Mouse (Mus musculus): ENCODE results near the gene Homer2. TPM values are rescaled to one million over a fixed set of nuclear protein-coding genes. Genes with fewer than 3 reads are reported as not detected.

Gene Homer2
- polyA plus RNA-seq, 1 experiment = 10.9 TPM

- Histone ChIP-seq H3K4me3 (ENCODE audit: insufficient read depth, low read length) (no peak overlapping the region), H3K4me1 (ENCODE audit: control insufficient read depth, insufficient read depth, low read length) (peaks cover 5% of the 10 kb centered on the region; the same call in 1 of the 2 replicates), H3K27ac (ENCODE audit: insufficient read depth, low read length) (no peak overlapping the region)
- TF ChIP-seq POLR2A (IDR thresholded peaks at IDR 0.05; ENCODE audit: low read depth, low read length) (no peak), CTCF (IDR thresholded peaks at IDR 0.05; ENCODE audit: borderline replicate concordance, insufficient read depth, low read length) (no peak)
Observed at GRCm38 (mm10) chr7:81575606-81576005, 131.7 kb downstream of the Homer2 start.

GRCm38 (mm10) chr7:81573821-81574220, 133.5 kb downstream of the Homer2 start:
- TF ChIP-seq POLR2A (IDR thresholded peaks at IDR 0.05; ENCODE audit: low read depth, low read length) (no peak), CTCF (IDR thresholded peaks at IDR 0.05; ENCODE audit: borderline replicate concordance, insufficient read depth, low read length) (no peak)
- Histone ChIP-seq H3K4me3 (ENCODE audit: insufficient read depth, low read length) (no peak overlapping the region), H3K4me1 (ENCODE audit: control insufficient read depth, insufficient read depth, low read length) (peaks cover 5% of the 10 kb centered on the region; the same call in 1 of the 2 replicates), H3K27ac (ENCODE audit: insufficient read depth, low read length) (no peak overlapping the region)

- Histone ChIP-seq H3K27ac (ENCODE audit: insufficient read depth, low read length) (no peak overlapping the region), H3K4me3 (ENCODE audit: insufficient read depth, low read length) (no peak overlapping the region), H3K4me1 (ENCODE audit: control insufficient read depth, insufficient read depth, low read length) (peaks cover 5% of the 10 kb centered on the region; the same call in 1 of the 2 replicates)
- TF ChIP-seq POLR2A (IDR thresholded peaks at IDR 0.05; ENCODE audit: low read depth, low read length) (no peak), CTCF (IDR thresholded peaks at IDR 0.05; ENCODE audit: borderline replicate concordance, insufficient read depth, low read length) (no peak)
Observed at GRCm38 (mm10) chr7:81573397-81573796, 133.9 kb downstream of the Homer2 start.

GRCm38 (mm10) chr7:81572610-81573268, 134.6 kb downstream of the Homer2 start:
- Histone ChIP-seq H3K4me1 (ENCODE audit: control insufficient read depth, insufficient read depth, low read length) (peaks cover 5% of the 10 kb centered on the region; the same call in 1 of the 2 replicates), H3K4me3 (ENCODE audit: insufficient read depth, low read length) (peak overlapping the region; percentile 93), H3K27ac (ENCODE audit: insufficient read depth, low read length) (no peak overlapping the region)
- TF ChIP-seq POLR2A (IDR thresholded peaks at IDR 0.05; ENCODE audit: low read depth, low read length) (no peak), CTCF (IDR thresholded peaks at IDR 0.05; ENCODE audit: borderline replicate concordance, insufficient read depth, low read length) (no peak)

GRCm38 (mm10) chr7:81571941-81572441, 135.3 kb downstream of the Homer2 start:
- H3K27ac ChIP-seq (ENCODE audit: insufficient read depth, low read length) = no peak overlapping the region
- peak overlapping the region; percentile 93 for H3K4me3 ChIP-seq (ENCODE audit: insufficient read depth, low read length)
- peaks cover 5% of the 10 kb centered on the region; the same call in 1 of the 2 replicates for H3K4me1 ChIP-seq (ENCODE audit: control insufficient read depth, insufficient read depth, low read length)
- TF ChIP-seq CTCF (IDR thresholded peaks at IDR 0.05; ENCODE audit: borderline replicate concordance, insufficient read depth, low read length) = no peak
- TF ChIP-seq POLR2A (IDR thresholded peaks at IDR 0.05; ENCODE audit: low read depth, low read length) = no peak

GRCm38 (mm10) chr7:81571108-81571940, 136.0 kb downstream of the Homer2 start, which contains the start of gene Whamm:
Gene Whamm, plus strand, starts transcription at chr7:81571266.
- peaks cover 5% of the 10 kb centered on the region; the same call in 1 of the 2 replicates for H3K4me1 ChIP-seq (ENCODE audit: control insufficient read depth, insufficient read depth, low read length)
- H3K4me3 ChIP-seq (ENCODE audit: insufficient read depth, low read length) = peak within 1 kb of the TSS; percentile 93
- TF ChIP-seq CTCF (IDR thresholded peaks at IDR 0.05; ENCODE audit: borderline replicate concordance, insufficient read depth, low read length) (no peak), POLR2A (IDR thresholded peaks at IDR 0.05; ENCODE audit: low read depth, low read length) (peak; percentile 97)
- H3K27ac ChIP-seq (ENCODE audit: insufficient read depth, low read length) = peak within 1 kb of the TSS; percentile 69

GRCm38 (mm10) chr7:81570752-81571107, 136.6 kb downstream of the Homer2 start:
- peak overlapping the region; percentile 53 for H3K4me3 ChIP-seq (ENCODE audit: insufficient read depth, low read length)
- no peak overlapping the region for H3K27ac ChIP-seq (ENCODE audit: insufficient read depth, low read length)
- TF ChIP-seq POLR2A (IDR thresholded peaks at IDR 0.05; ENCODE audit: low read depth, low read length) (no peak), CTCF (IDR thresholded peaks at IDR 0.05; ENCODE audit: borderline replicate concordance, insufficient read depth, low read length) (no peak)
- H3K4me1 ChIP-seq (ENCODE audit: control insufficient read depth, insufficient read depth, low read length) = peaks cover 5% of the 10 kb centered on the region; the same call in 1 of the 2 replicates

GRCm38 (mm10) chr7:81570271-81570670, 137.1 kb downstream of the Homer2 start:
- Histone ChIP-seq H3K27ac (ENCODE audit: insufficient read depth, low read length) (no peak overlapping the region), H3K4me3 (ENCODE audit: insufficient read depth, low read length) (no peak overlapping the region)

GRCm38 (mm10) chr7:81569851-81570250, 137.5 kb downstream of the Homer2 start:
- Histone ChIP-seq H3K27ac (ENCODE audit: insufficient read depth, low read length) (no peak overlapping the region), H3K4me1 (ENCODE audit: control insufficient read depth, insufficient read depth, low read length) (peaks cover 5% of the 10 kb centered on the region; the same call in 1 of the 2 replicates), H3K4me3 (ENCODE audit: insufficient read depth, low read length) (no peak overlapping the region)
- TF ChIP-seq POLR2A (IDR thresholded peaks at IDR 0.05; ENCODE audit: low read depth, low read length) (no peak), CTCF (IDR thresholded peaks at IDR 0.05; ENCODE audit: borderline replicate concordance, insufficient read depth, low read length) (no peak)

More at GRCm38 (mm10) chr7:81570271-81570670, 137.1 kb downstream of the Homer2 start:
- peaks cover 5% of the 10 kb centered on the region; the same call in 1 of the 2 replicates for H3K4me1 ChIP-seq (ENCODE audit: control insufficient read depth, insufficient read depth, low read length)
- no peak for TF ChIP-seq CTCF (IDR thresholded peaks at IDR 0.05; ENCODE audit: borderline replicate concordance, insufficient read depth, low read length)
- TF ChIP-seq POLR2A (IDR thresholded peaks at IDR 0.05; ENCODE audit: low read depth, low read length) = no peak
